Mouse (Mus musculus) left cerebral cortex, postnatal 36 days (tissue): ENCODE results near the gene Atp1a1. TPM values are rescaled to one million over a fixed set of nuclear protein-coding genes. Genes with fewer than 3 reads are reported as not detected.

Experiments
- DNase-seq, 2 experiments: peaks; one replicate each; pipeline ENCODE4 v3.0.0; 2021 to 2022; ENCODE audit warnings: low spot score in 2 of 2, mixed read lengths in 1 of 2
- intact Hi-C: fragments of 180-260 bp; cut with DNase I; formaldehyde crosslinking; loops from one replicate; pipeline ENCODE4 v1.15.1; 2025
- total RNA-seq, 2 experiments: library from RNA; stranded (reverse); gene quantifications; 2 replicates each; pipeline ENCODE4 v1.2.3; 2021

Gene Atp1a1
- total RNA-seq, 2 experiments from 2014 or later: 1,016 to 1,239 TPM

DNA sequence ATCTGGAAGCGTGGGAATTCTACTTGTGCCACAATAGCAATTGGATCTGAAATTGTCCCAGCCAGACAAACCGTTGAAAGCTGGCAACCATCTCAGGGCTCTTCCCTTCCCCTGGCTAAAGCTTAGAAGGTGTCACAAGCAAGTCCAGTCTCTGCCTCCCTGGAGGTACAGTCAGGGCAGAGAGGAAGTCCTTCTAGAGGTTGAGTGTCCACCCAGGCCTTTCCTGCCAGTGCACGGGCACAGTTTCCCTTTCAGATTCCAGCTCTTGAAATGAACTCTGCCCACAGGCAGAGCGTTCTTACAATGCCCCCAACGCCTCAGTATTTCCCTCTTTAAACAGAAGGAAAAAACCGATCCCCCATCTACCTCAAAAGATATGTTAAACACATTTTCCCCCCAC lies 11.4 kb upstream of the Atp1a1 start:
- intact Hi-C loops: no loop called here
- DNase-seq: no peak

DNA sequence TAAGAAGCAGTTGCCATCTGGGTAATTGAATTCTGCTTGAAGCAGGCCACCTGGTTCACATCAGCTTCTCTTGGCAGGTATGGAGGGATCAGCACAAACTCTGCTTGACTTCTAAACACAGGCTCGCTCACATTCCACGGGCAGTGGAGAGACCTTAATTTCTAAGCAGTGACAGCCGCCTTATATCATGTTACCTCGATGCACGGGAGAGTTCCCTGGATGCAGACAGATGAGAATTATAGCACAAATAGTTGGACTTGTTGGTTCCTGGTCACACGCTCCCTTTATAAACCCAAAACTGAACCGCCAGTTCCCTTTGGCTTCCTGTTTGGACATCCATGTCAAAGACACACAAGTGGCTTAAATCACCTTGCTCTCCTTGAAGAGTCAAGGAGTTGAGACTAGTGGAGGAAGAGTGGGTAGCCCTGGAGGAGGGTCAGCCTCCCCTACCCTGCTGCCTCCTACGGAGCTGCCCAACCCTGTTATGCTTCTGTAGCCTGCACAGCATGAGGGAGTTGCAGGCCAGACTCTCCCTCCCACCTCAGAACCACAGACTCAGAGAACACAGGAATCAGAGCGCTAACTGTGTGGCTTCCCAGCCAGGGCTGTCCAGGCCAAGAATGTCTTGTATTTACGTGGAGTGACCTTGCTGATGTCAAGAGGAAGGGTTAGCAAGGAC lies 7.5 kb upstream of the Atp1a1 start:
- no peak for DNase-seq
- intact Hi-C loops: no loop called here

DNA sequence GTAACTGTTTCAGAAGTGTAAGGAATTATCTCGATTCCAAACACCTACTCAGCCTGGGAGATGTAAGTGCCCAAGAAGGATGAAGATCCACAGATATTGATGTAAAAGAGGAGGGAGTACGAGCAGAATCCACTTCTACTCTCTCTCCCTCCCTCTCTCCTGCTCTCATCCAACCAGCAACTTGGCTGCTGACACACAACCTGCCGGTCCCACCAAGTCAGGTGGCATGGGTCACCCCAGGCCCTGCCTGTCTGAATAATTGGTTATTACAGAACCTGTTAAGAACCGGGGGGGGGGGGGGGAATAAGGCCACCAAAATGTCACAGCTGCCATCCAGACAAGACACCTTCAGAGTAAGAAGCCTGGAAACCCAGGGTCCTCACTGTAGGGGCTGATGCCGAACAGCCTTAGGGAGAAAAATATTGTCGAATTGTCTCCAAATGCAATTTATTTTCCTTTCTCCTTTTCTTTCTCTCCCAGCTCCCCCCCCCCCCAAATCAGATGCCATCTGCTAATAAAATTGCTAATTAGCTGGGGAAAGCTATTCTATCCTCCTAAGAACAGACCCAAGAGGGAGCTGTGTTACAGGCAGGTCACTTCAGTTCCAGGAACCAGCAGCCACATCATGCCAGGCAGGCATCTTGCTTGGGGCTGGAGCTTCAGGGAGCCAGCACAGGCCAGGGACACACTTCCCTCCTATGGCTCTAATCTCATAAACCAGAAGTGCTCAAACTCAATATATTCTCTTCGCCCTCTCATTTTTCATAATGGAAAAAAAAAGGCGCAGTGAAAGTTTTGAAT lies 6.7 kb upstream of the Atp1a1 start:
- intact Hi-C loops: no loop called here
- no peak for DNase-seq

DNA sequence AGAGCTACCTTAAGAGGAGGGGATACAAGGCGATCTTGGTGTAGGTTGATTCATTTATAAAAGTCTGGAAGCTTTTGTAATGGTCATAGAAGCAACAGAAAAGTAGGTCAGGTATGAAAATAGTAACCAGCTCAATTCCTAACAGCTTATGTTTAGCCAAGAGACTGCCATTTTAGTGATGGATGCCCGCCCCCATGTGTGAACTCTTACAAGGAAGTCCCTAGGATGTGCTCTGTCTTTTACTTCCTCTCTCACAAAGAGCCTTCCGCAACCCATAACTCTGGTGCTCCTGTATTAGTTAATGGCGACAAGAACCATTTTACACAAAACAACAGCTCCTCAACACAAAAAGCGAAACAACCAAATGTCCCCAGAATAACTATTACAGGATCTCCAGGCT lies 4.8 kb upstream of the Atp1a1 start:
- DNase-seq: no peak
- intact Hi-C loops: no loop called here

DNA sequence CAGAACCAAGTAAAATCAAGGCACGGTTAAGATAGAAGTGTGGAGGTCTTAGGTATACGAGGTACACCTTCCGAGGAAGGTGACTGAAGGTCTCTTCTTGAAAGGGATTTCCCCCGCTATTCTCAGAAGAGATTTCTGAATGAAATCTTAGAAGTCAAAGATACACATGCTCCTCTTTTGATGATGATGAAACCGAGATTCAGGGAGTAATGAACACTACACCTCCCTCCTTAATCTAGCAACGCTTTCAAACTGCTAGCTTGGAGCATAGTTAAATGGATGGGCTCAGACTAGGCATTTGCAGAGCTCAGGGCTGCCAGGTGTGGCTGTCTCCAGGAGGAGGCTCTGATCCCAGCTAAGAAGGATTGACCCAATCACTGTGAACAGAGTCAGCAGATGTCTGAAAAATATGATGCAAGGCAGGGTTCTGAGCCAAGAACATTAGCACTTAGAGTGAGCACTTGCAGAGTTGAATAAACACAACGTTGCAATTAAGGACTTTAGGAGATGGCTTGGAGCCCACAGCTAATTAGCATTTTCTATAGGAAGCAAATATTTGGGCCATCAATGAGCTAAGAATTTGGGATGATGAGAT lies 2.5 kb upstream of the Atp1a1 start:
- DNase-seq: no peak
- intact Hi-C loops: no loop called here

DNA sequence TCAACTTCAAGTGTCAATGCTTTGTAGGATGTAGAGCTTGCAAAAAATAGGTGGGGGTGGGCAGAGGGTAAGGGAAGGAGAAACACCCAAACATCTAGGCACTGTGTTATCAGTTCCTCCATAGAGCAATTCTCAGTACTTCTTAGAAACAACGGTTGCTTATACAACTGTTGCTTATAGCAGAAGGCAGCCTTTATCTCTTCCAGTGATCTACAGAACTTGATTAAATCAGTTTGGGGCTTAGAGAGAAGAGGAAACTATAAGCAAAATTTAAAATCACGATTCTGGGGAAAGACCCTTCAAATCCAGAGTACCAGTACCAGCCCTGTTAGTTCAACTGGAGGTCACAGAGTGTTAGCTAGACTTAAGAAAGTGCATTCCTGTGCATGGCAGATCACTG lies 1.2 kb upstream of the Atp1a1 start:
- DNase-seq: no peak
- intact Hi-C loops: loop anchor here (2.0 kb wide), 1 partner anchor 29 kb away; no protein-coding TSS in a partner anchor

DNA sequence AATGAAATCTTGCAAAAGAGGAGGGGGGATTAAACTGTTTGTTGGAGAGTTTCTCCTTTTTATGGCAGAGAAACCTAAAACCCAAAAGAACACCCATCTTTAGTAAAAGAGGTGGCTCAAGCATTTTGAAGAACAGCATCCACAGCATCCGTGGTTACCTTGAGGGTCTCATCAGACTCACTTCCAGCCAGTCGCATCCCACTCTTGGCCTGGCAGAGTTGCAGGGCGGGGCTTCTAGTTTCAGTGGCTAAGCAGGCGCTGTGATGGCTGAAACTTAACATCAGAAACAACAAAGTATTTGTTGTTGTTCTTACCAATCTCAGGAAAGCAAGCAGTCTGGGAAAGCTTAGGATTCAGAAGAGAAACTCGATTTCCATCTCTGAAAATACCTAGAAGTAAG lies 807 bp upstream of the Atp1a1 start:
- DNase-seq: no peak
- intact Hi-C loops: loop anchor here (2.0 kb wide), 1 partner anchor 30 kb away; no protein-coding TSS in a partner anchor

DNA sequence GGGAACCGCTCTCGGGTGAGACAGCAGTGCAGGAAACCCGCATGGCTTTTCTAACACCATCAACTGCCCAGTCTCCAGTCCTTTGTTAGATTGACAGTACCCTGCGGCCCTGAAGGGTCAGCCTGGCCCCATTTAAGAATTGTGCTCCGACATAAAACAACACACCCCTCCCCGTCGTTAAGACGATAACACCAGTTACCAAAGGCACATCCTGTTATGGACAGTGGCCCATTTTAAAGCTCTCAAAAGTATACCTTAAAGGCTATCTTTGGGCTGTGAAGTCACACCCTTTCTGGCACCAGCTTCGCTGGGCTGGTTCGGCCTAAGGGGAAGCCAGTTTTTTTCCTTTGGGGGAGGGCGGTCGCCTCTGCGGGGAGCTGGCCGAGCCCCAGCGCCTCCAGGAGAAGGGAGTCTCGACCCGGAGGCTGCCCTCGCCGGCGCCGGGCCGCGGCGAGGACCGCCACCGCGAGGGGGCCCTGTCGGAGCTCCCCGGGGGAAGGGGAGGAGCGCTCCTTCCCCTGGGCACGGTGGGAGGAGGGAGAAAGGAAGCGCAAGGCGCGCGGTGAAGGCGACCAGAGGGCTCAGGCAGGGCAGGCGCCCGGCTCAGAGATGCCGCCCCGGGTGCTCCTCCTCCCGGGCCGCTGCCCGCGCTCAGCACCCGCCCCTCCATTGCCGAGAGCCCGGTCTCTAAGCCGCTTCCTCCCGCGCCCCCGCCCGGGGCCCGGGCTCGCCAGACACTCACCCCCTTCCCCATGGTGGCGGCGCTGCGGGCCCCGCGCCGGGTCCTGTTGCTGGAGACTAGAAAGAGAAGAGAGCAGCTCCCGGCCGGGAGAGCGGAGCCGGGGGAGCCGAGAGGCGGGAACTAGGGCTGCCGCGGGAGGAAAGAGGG lies 579 bp downstream of the Atp1a1 start:
- DNase-seq: no peak

DNA sequence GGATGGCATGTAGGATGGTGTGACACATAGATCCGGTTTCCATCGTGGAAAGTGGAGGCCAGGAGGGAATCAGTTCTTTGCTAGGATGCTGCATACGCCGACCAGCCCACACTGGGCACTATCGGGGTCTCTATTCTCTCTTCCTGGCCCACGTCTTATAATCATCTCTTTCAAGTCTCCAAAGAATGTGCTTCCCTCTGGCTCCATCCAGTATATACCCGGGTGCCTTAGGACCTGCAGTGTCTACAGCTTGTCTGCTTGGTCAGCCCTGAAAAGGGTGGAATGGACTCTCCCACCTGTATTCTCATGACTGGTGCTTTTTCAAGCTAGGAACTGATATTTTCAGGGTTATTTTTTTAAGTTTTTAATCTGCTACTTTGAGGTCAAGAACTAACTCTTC lies 1.3 kb downstream of the Atp1a1 start:
- DNase-seq: no peak
- intact Hi-C loops: loop anchor here (5.0 kb wide), 1 partner anchor 96 kb away; no protein-coding TSS in a partner anchor

More for the DNA sequence above, 579 bp downstream of the Atp1a1 start:
- intact Hi-C loops: loop anchor here (2.0 to 5.0 kb wide), 2 partner anchors 31 to 97 kb away; no protein-coding TSS in a partner anchor

DNA sequence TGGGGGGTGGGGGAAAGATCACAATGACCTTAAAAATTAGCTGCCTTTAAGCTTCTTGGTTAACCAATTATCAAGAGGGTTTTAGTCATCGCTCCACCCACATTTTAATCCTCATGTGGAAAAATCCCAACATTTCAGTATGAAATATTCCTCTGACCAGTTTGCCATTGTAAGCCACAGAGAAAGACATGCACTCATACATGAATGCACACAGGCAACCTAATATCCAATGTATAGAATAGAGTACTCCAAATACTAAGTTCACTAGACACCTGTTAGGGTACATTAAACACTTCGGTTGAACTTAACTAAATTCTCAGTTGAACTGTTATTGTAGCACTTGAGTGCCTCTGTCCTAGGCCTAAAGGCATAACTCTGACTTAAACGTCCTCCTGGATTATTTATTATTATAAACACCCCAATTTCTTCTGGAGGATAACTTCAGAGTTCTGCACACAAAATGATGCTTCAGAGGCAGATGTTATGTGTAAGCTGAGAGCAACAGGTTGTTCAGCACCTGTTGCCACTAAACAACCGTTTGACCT lies 1.9 kb downstream of the Atp1a1 start:
- intact Hi-C loops: loop anchor here (5.0 kb wide), 1 partner anchor 95 kb away; no protein-coding TSS in a partner anchor
- DNase-seq: no peak

DNA sequence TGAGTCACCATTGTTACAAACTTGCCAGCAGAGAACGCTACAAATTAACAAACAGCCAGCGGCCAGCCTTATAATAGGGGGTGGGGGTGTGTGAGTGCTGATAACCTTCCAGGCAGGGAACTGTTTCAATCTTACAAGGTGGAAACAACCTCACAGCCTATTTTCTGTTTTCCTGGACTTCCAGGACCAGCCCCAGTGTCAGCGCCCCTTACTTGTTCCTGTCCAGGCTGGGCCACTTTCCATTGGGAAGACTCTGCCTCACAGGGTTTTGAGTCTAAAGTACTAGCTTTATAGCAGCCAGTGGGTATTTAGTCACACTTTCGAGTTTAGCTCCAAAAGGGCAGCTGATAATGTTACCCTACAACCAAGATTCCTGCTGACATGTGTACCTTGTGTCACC lies 2.8 kb downstream of the Atp1a1 start:
- DNase-seq: no peak
- intact Hi-C loops: loop anchor here (1.0 to 5.0 kb wide), 2 partner anchors 94 to 205 kb away; no protein-coding TSS in a partner anchor

DNA sequence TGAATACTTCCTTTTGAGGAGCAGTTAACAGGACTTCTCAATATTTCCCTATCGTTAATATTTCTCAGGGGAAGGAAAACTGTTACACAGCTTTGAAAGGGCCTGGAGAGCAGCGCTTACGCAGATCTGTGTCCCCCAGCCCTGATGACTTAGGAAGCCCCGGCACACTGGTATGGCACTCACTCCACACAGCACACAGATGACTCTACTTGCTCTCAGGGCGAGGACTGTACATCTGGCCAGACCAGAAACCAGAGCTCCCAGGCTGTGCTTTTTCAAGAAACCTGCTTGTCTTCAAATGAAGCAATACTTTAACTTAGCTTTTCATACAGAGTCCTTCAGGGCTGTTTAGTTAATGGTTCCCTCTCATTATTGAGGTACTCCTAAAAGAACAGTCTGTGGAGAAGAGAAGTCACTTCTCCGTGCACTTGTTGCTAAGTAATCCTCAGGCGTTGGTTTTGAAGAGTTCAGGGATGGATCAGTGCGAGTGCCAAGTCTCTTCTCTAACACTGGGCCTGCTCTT lies 3.4 kb downstream of the Atp1a1 start:
- intact Hi-C loops: loop anchor here (1.0 to 5.0 kb wide), 2 partner anchors 94 to 205 kb away; no protein-coding TSS in a partner anchor
- DNase-seq: no peak

DNA sequence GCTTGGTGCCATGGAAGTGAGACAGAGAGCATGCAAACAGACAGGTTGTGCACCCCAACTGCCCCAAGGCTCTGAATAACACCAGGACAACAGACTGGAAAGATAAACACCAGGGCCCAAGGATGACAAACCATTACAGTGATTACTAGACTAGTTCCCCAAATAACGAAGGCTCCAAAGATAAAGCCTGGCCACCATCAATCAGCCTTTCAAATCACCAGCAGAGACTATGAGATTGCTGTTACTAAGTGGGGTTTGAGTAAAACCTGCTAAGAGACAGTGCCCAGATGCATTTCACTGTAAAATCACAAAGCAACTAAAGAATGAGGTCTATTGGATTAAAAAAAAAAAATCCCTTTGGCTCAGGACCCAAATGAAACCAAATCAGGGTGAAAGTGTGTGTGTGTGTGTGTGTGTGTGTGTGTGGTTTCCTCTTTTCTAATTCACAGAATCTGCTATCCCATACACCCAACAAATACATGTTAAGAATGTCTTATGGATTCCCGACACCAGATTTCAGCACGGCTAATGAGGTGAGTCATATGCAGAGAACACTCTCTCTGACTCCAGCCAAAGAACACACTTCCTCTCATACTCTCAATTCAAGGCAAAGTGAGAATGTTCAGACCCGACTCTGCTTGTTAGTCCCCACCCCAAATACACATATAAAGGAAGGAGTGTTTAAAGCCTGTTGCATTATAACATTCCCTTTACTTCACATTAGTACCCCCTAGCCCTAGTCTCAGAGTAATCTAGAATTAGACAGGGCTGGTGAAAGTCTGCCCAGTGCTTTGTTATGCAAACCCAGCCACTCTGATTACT lies 4.4 kb downstream of the Atp1a1 start:
- intact Hi-C loops: loop anchor here (5.0 kb wide), 2 partner anchors 93 to 108 kb away; no protein-coding TSS in a partner anchor

DNA sequence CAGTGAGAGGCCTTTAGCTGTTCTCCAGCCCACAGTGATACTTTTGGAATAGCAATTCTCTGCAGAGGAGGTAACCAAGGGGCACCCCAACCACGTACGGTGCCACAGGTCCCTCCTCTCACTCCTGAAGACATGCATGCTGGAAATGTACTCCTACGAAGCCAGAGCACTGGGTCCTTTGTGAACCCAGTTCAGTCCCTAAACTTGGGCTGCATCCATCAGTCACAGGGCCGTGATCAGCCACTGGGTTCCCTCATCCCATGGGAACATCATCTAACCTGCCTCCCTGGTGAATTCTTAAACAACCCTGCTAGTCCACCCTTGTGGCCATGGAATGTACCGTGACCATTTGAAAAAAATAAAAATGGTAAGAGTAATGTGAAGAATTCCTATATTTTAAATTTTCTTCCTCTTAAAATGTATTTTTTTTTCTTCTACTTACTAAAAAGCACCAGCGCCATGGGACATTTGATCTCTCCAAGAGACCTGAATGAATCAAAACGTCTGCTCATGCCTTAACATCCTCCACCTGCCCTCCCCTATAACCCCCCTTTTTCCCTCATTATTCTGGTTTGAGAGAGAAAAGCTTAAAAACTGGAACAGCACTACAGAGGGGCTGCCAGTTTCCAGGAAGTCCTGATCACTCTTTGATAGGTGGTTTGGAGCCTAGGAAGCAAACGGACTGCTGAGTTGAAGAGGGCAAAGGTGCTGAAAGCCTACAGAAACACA lies 5.1 kb downstream of the Atp1a1 start:
- DNase-seq: no peak
- intact Hi-C loops: loop anchor here (5.0 kb wide), 1 partner anchor 107 kb away; no protein-coding TSS in a partner anchor

More for the DNA sequence above, 4.4 kb downstream of the Atp1a1 start:
- no peak for DNase-seq

DNA sequence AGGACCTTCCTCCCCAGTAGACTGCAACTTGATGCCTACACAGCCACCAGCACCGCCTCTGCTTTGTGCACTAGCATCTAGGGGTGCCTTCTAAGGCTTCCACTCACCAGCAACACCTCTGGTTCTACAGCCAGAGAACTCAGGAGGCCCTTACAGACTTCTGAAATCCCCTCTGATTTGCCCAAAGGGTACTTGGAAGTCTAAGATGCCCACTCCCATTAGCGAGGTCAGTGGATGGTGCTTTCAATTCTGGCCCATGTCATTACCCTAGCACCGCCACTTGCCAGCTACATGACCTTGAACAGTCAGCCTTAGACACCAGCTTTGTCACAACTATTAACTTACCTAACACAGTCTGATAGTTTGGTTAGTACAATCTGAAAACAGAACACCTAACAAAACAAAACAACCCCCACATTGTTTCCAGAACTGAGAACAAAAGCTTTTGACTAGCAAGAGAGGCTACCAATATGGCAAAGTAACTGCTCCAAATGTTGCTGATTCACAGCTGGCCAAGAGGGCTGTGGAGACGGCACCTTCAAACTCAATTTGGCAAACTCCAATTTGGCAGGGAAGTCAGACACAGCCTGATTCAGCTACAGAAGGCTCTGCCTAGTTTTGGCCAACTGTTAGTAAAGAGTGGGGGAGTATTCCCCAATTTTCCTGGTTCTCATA lies 6.1 kb downstream of the Atp1a1 start:
- intact Hi-C loops: loop anchor here (5.0 kb wide), 1 partner anchor 106 kb away; no protein-coding TSS in a partner anchor
- no peak for DNase-seq

DNA sequence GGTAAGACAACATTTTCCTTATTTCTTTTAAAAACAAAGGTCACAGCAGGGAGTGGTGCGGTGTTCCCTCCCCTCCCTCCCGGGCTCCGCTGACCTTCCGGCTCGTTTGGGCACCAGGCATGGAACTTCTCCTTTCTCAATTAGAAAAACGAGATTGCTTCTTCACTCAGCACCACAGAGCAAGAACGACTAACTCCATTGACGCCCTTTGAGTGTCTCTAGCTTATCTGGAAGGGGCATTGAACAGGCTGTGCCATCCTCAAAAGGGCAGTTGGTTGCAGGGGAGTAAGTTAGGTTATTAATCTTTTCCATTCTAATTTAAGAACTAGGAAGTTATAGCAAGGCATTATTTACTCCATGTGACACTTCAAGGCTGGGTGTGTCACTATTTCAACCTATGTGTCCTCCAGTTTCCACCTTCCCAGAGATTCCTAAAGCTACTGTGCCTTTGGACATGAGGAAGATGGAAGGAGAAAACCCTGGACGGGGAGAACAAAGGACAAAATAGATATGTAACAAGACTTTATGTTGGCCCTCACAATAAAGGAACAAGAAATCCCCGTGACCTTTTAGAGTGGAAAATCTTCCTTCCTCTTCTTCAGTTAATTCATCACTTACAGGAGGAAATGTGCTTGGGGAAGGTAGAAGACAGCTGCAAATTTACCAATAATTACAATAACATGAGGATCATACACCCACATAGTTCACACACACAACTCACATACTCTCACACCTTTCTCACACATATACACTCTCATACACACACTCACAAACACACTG lies 7.0 kb downstream of the Atp1a1 start:
- intact Hi-C loops: loop anchor here (2.0 to 5.0 kb wide), 2 partner anchors 105 to 209 kb away; no protein-coding TSS in a partner anchor
- DNase-seq: no peak
